Mouse (Mus musculus) C2C12 (cell line): Measurements from ENCODE around the gene Serpina3n. TPM values are rescaled to one million over a fixed set of nuclear protein-coding genes. Genes with fewer than 3 reads are reported as not detected.

Experiments
- H3K27me3 ChIP-seq: one replicate; pipeline ENCODE4 v1.6.1; 2011; ENCODE audit not compliant: control insufficient read depth, insufficient read depth, insufficient read length
- H3K36me3 ChIP-seq: one replicate; pipeline ENCODE4 v1.6.1; 2011; ENCODE audit not compliant: control insufficient read depth, insufficient read depth
- H3K4me3 ChIP-seq: one replicate; pipeline ENCODE4 v1.5.1; 2011; ENCODE audit warnings: mild to moderate bottlenecking, control low read depth; ENCODE audit not compliant: poor library complexity, insufficient read depth, severe bottlenecking
- H3K79me2 ChIP-seq: one replicate; pipeline ENCODE4 v1.6.1; 2011; ENCODE audit not compliant: control insufficient read depth, insufficient read depth
- H3K79me3 ChIP-seq: one replicate; pipeline ENCODE4 v1.6.1; 2011; ENCODE audit warnings: low read depth, control low read depth
- H3ac ChIP-seq: one replicate; pipeline ENCODE3; 2011; ENCODE audit warnings: low read depth; ENCODE audit not compliant: control insufficient read depth, insufficient read length
- CEBPB ChIP-seq: IDR thresholded peaks from one replicate; pipeline ENCODE4 v1.6.1; 2011; ENCODE audit warnings: low read depth, mild to moderate bottlenecking, control low read depth, moderate library complexity
- CTCF ChIP-seq: IDR thresholded peaks from one replicate; pipeline ENCODE4 v1.5.1; 2011; ENCODE audit not compliant: control insufficient read depth, insufficient read depth, insufficient read length
- FOSL1 ChIP-seq: IDR thresholded peaks from one replicate; pipeline ENCODE4 v1.8.0; 2011; ENCODE audit warnings: mild to moderate bottlenecking, low read length; ENCODE audit not compliant: poor library complexity, insufficient read depth, severe bottlenecking
- MAX ChIP-seq: IDR thresholded peaks from one replicate; pipeline ENCODE4 v1.6.1; 2011; ENCODE audit warnings: mild to moderate bottlenecking, control low read depth
- MYOD1 ChIP-seq: IDR thresholded peaks from one replicate; pipeline ENCODE4 v1.6.1; 2011; ENCODE audit warnings: low read depth; ENCODE audit not compliant: control insufficient read depth, insufficient read length
- MYOG ChIP-seq: IDR thresholded peaks from one replicate; pipeline ENCODE4 v1.6.1; 2011; ENCODE audit not compliant: control insufficient read depth, insufficient read length; ENCODE audit errors: extremely low read depth
- USF1 ChIP-seq: IDR thresholded peaks from one replicate; pipeline ENCODE4 v1.6.1; 2011; ENCODE audit warnings: low read depth, mild to moderate bottlenecking, control low read depth, moderate library complexity
- polyA plus RNA-seq: library from polyadenylated mRNA; unstranded; fragments of >200 nt; fragmentation: generic; extraction: Trizol; gene quantifications from one replicate; pipeline ENCODE4 v1.2.1, GENCODE M21; 2012; ENCODE audit warnings: missing spikeins

Serpina3n gene
- polyA plus RNA-seq, 1 experiment: not detected

DNA sequence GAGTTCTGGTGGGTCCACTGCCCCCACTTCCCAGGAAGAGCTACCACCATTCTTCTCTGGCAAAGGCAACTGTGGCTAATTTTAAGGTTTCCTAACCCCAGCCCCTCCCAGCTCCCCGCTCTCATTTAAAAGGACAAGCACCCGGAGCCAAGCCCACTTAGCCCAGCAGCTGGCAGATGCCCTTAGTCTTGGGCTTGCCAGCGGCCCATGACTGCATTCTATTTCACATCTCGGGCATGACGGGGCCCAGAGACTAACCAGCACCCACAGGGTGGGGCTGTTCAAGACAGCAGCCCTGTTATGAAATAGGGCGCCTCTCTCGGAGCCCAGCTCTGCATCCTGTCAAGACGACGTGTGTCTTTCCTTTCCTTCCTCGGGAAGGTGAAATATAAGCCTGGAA lies 43.7 kb downstream of the Serpina3n start:
- H3K79me2 ChIP-seq: no peaks in the 10 kb centered on the region
- no peaks in the 10 kb centered on the region for H3K36me3 ChIP-seq
- H3ac ChIP-seq: no peak overlapping the region
- H3K27me3 ChIP-seq: no peaks in the 10 kb centered on the region
- no peaks in the 10 kb centered on the region for H3K79me3 ChIP-seq
- TF ChIP-seq MAX: no peak
- no peak for TF ChIP-seq USF1
- no peak for TF ChIP-seq CEBPB
- TF ChIP-seq FOSL1: no peak
- no peak for TF ChIP-seq MYOG
- TF ChIP-seq MYOD1: no peak
- TF ChIP-seq CTCF: no peak
- H3K4me3 ChIP-seq: no peak overlapping the region

DNA sequence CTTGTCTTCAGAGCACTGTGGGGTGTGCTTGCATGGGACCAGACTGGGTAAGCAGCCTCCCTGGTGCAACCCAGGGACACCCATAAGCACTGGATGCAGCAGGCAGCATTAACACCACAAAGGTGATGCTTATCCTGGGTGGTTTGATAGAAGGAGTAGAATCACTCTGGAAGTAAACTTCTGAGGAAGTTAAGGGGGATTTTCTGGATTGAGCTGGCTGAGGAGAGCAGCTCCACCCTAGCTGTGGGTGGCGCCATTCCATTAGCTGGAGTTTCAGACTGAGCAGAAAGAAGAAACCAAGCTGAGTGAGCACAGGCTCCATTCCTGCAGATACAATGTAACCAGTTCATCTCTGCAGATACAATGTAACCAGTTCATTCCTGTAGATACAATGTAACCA lies 46.5 kb downstream of the Serpina3n start:
- TF ChIP-seq FOSL1: no peak
- TF ChIP-seq USF1: no peak
- no peak for TF ChIP-seq MAX
- TF ChIP-seq MYOG: no peak
- no peak for TF ChIP-seq CTCF
- TF ChIP-seq MYOD1: no peak
- no peak for TF ChIP-seq CEBPB
- H3K79me2 ChIP-seq: no peaks in the 10 kb centered on the region
- no peaks in the 10 kb centered on the region for H3K79me3 ChIP-seq
- no peaks in the 10 kb centered on the region for H3K27me3 ChIP-seq
- no peak overlapping the region for H3ac ChIP-seq
- no peak overlapping the region for H3K4me3 ChIP-seq
- H3K36me3 ChIP-seq: no peaks in the 10 kb centered on the region

DNA sequence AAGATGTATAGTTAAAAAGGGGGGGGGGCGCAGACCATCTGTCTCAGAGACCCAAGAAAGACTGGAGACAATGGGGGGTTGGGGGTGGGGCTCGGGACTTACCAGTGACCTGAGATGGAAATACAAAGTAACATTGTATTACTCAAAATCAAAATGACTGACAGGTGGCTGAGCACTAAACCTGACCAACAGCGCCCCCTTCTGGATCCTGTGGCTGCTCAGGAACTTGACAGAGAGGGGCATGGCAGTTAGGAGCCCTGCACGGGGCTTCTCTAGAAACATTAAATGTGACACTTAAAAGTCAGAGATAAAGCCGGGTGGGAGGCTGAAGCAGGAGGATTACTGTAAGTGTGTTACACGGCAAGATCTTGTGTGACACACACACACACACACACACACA lies 52.8 kb downstream of the Serpina3n start:
- Histone ChIP-seq H3K36me3 (no peaks in the 10 kb centered on the region), H3K27me3 (peaks cover 8% of the 10 kb centered on the region), H3ac (no peak overlapping the region), H3K79me3 (no peaks in the 10 kb centered on the region), H3K79me2 (no peaks in the 10 kb centered on the region), H3K4me3 (no peak overlapping the region)
- no peak for TF ChIP-seq MAX
- TF ChIP-seq CTCF: no peak
- no peak for TF ChIP-seq MYOD1
- TF ChIP-seq USF1: no peak
- TF ChIP-seq FOSL1: no peak
- no peak for TF ChIP-seq MYOG
- no peak for TF ChIP-seq CEBPB

- peaks cover 8% of the 10 kb centered on the region for H3K27me3 ChIP-seq
- TF ChIP-seq MAX (no peak), USF1 (no peak), FOSL1 (no peak), CTCF (no peak), MYOG (no peak), CEBPB (no peak), MYOD1 (no peak)
- no peak overlapping the region for H3ac ChIP-seq
Measured at GRCm38 (mm10) chr12:104461372-104461771, 54.8 kb downstream of the Serpina3n start.

More at GRCm38 (mm10) chr12:104461372-104461771, 54.8 kb downstream of the Serpina3n start:
- Histone ChIP-seq H3K79me2 (no peaks in the 10 kb centered on the region), H3K4me3 (no peak overlapping the region), H3K79me3 (no peaks in the 10 kb centered on the region), H3K36me3 (no peaks in the 10 kb centered on the region)

Other genes starting within 250 kb of the Serpina3n start
- not detected for gene Serpina3f, start 192.2 kb upstream of the Serpina3n start, polyA plus RNA-seq
- 0.14 TPM for gene Serpina3g, start 170.5 kb upstream of the Serpina3n start, polyA plus RNA-seq
- not detected for gene Serpina3i, start 143.6 kb upstream of the Serpina3n start, polyA plus RNA-seq
- gene Serpina3j, start 92.2 kb upstream of the Serpina3n start, polyA plus RNA-seq: not detected
- gene Serpina3k, start 68.2 kb upstream of the Serpina3n start, polyA plus RNA-seq: not detected
- not detected for gene Serpina3m, start 68.2 kb upstream of the Serpina3n start, polyA plus RNA-seq
- not detected for gene Gsc, start 66.6 kb downstream of the Serpina3n start, polyA plus RNA-seq